Mouse (Mus musculus): Measurements from ENCODE around the gene Ldhd.

DNA sequence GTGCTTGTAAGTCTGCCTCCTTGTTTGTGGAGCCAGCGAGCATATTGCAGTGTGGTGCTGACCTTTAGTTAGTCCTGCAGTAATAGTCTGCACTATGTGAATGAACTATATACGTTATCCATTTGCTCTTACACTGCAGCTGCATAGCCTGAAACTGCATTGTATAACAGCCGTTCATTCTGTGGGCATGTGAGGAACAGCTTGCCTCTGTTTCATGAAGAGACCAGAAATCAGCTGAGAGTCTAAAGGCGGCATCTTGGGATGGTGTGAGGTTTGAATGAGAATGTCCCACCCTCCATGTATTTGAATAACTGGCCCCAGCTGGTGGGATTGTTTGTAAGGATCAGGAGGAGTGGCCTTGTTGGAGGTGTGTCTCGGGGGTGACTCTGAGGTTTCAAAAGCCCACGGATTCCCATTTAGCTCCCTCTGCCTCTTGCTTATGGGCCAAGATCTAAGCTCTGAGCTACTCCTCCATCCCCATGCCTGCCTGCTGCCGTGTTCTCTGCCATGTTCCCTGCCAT is 37.7 kb downstream of the Ldhd start:
- TF ChIP-seq POLR2A (IDR thresholded peaks at IDR 0.05; ENCODE audit: borderline replicate concordance, insufficient read depth, low read length) (no peak), CTCF (IDR thresholded peaks at IDR 0.05; ENCODE audit: borderline replicate concordance, insufficient read depth, low read depth, low read length) (no peak)
